Mouse (Mus musculus) lung, postnatal 0 days (tissue): ENCODE results near the gene Gm20388. TPM values are rescaled to one million over a fixed set of nuclear protein-coding genes. Genes with fewer than 3 reads are reported as not detected.

Experiments used
- ATAC-seq: fragments of 200-750 bp; cut with Nextera tagmentation; 2 replicates; pipeline ENCODE4 v1.8.0; 2017; ENCODE audit warnings: moderate library complexity
- DNase-seq: peaks from one replicate; pipeline ENCODE4 v3.0.0-alpha.2; 2016; ENCODE audit warnings: low spot score
- H3K27ac ChIP-seq: fragments of 300-500 bp; sonication (generic); 2 replicates; pipeline ENCODE4 v1.5.1; 2014; ENCODE audit warnings: antibody characterized with exemption, mild to moderate bottlenecking, low read length, mixed read lengths
- H3K27me3 ChIP-seq: fragments of 300-500 bp; sonication (generic); replicated peaks from 2 replicates; pipeline ENCODE4 v1.6.1; 2014; ENCODE audit warnings: low read length, mixed read lengths; ENCODE audit not compliant: insufficient read depth
- H3K36me3 ChIP-seq: fragments of 300-500 bp; sonication (generic); 2 replicates; pipeline ENCODE4 v1.6.1; 2014; ENCODE audit warnings: low read length, mixed read lengths; ENCODE audit not compliant: insufficient read depth
- H3K4me1 ChIP-seq: fragments of 300-500 bp; sonication (generic); 2 replicates; pipeline ENCODE4 v1.6.1; 2014; ENCODE audit warnings: antibody characterized with exemption, low read depth, low read length, mixed read lengths; ENCODE audit not compliant: insufficient read depth
- H3K4me2 ChIP-seq: fragments of 300-500 bp; sonication (generic); replicated peaks from 2 replicates; pipeline ENCODE4 v1.6.1; 2014; ENCODE audit warnings: low read depth, mild to moderate bottlenecking, low read length, moderate library complexity, mixed read lengths
- H3K4me3 ChIP-seq: fragments of 300-500 bp; sonication (generic); 2 replicates; pipeline ENCODE4 v1.5.1; 2014; ENCODE audit warnings: low read depth, low read length
- H3K9ac ChIP-seq: fragments of 300-500 bp; sonication (generic); replicated peaks from 2 replicates; pipeline ENCODE4 v1.6.1; 2014; ENCODE audit warnings: low read depth, mild to moderate bottlenecking
- H3K9me3 ChIP-seq: fragments of 300-500 bp; sonication (generic); 2 replicates; pipeline ENCODE4 v1.6.1; 2016; ENCODE audit warnings: low read length, mixed read lengths
- CTCF ChIP-seq: IDR thresholded peaks from 2 replicates; pipeline ENCODE4 v1.5.1; 2016; ENCODE audit warnings: antibody characterized with exemption, mild to moderate bottlenecking
- EP300 ChIP-seq: IDR thresholded peaks from 2 replicates; pipeline ENCODE4 v1.6.1; 2016; ENCODE audit warnings: antibody characterized with exemption, mild to moderate bottlenecking, control low read depth
- WGBS: fragments of 180-500 bp; shearing (Covaris S2); extraction: QIAGEN DNeasy Blood & Tissue Kit; methylation state at CpG from one replicate; pipeline ENCODE4 v1.1.7; 2014; 5-methylcytosine and 5-hydroxymethylcytosine counted together
- polyA plus RNA-seq: library from polyadenylated mRNA; unstranded; fragments of >200 nt; fragmentation: Nextera tagmentation; extraction: Ambion mirVana; gene quantifications from 2 replicates; pipeline ENCODE4 v1.2.1, GENCODE M21; 2015

The Gm20388 gene
- polyA plus RNA-seq, 1 experiment from 2014 or later: not detected

- no peak for TF ChIP-seq EP300
- no peak for TF ChIP-seq CTCF
- no peaks in the 10 kb centered on the region for H3K9me3 ChIP-seq
- H3K4me2 ChIP-seq: no peak overlapping the region
- no peaks in the 10 kb centered on the region for H3K36me3 ChIP-seq
- WGBS: 48% methylated on average over 12 of the region's 12 CpGs
- no peak for DNase-seq
- H3K9ac ChIP-seq: no peak overlapping the region
- no peak overlapping the region for H3K27ac ChIP-seq
- no peaks in the 10 kb centered on the region for H3K27me3 ChIP-seq
- H3K4me1 ChIP-seq: peaks cover 4% of the 10 kb centered on the region; the same call in 1 of the 2 replicates
- no peak for ATAC-seq
- no peak overlapping the region for H3K4me3 ChIP-seq
Measured at GRCm38 (mm10) chr8:122291075-122291474, 2380.4 kb downstream of the Gm20388 start.

GRCm38 (mm10) chr8:122291549-122291948 is 2380.9 kb downstream of the Gm20388 start:
- Histone ChIP-seq H3K4me2 (no peak overlapping the region), H3K9me3 (no peaks in the 10 kb centered on the region), H3K4me1 (peaks cover 4% of the 10 kb centered on the region; the same call in 1 of the 2 replicates), H3K36me3 (no peaks in the 10 kb centered on the region), H3K9ac (no peak overlapping the region), H3K4me3 (no peak overlapping the region), H3K27me3 (no peaks in the 10 kb centered on the region), H3K27ac (no peak overlapping the region)
- no peak; the same call in 1 of the 2 replicates for TF ChIP-seq CTCF
- no peak for TF ChIP-seq EP300
- WGBS: 73% methylated on average over 10 of the region's 10 CpGs
- ATAC-seq: no peak
- no peak for DNase-seq

- H3K27ac ChIP-seq: peak overlapping the region; percentile 61; the same call in 1 of the 2 replicates
Measured at GRCm38 (mm10) chr8:122293484-122293883, 2382.8 kb downstream of the Gm20388 start.

GRCm38 (mm10) chr8:122294273-122294683 is 2383.6 kb downstream of the Gm20388 start:
- H3K4me2 ChIP-seq: no peak overlapping the region
- TF ChIP-seq EP300 (peak; percentile 63; the same call in 1 of the 2 replicates), CTCF (no peak)
- DNase-seq (peak; percentile 97), ATAC-seq (peak; percentile 97)
- no peaks in the 10 kb centered on the region for H3K36me3 ChIP-seq
- H3K4me1 ChIP-seq: peaks cover 4% of the 10 kb centered on the region; the same call in 1 of the 2 replicates
- H3K9ac ChIP-seq: no peak overlapping the region
- H3K27ac ChIP-seq: peak overlapping the region; percentile 6; the same call in 1 of the 2 replicates
- no peaks in the 10 kb centered on the region for H3K9me3 ChIP-seq
- H3K27me3 ChIP-seq: no peaks in the 10 kb centered on the region
- no peak overlapping the region for H3K4me3 ChIP-seq
- 8% methylated on average over 7 of the region's 7 CpGs for WGBS

More at GRCm38 (mm10) chr8:122293484-122293883, 2382.8 kb downstream of the Gm20388 start:
- H3K9ac ChIP-seq: no peak overlapping the region
- no peak for DNase-seq
- WGBS: 58% methylated on average over 9 of the region's 10 CpGs
- peaks cover 4% of the 10 kb centered on the region; the same call in 1 of the 2 replicates for H3K4me1 ChIP-seq
- no peak overlapping the region for H3K4me3 ChIP-seq
- no peak overlapping the region for H3K4me2 ChIP-seq
- TF ChIP-seq EP300 (no peak), CTCF (no peak)
- no peaks in the 10 kb centered on the region for H3K27me3 ChIP-seq
- no peaks in the 10 kb centered on the region for H3K36me3 ChIP-seq
- ATAC-seq: no peak
- H3K9me3 ChIP-seq: no peaks in the 10 kb centered on the region

- no peak for ATAC-seq
- 51% methylated on average over 9 of the region's 9 CpGs for WGBS
- H3K4me3 ChIP-seq: no peak overlapping the region
- no peaks in the 10 kb centered on the region for H3K9me3 ChIP-seq
- H3K9ac ChIP-seq: no peak overlapping the region
- DNase-seq: no peak
- no peak overlapping the region for H3K4me2 ChIP-seq
- H3K36me3 ChIP-seq: no peaks in the 10 kb centered on the region
- TF ChIP-seq CTCF (no peak), EP300 (no peak)
- H3K27me3 ChIP-seq: no peaks in the 10 kb centered on the region
- 0 out of 2 replicates have a peak overlapping the region, but pooled peaks have one; percentile 6 for H3K27ac ChIP-seq
- H3K4me1 ChIP-seq: peaks cover 6% of the 10 kb centered on the region; the same call in 1 of the 2 replicates
Measured at GRCm38 (mm10) chr8:122295389-122295788, 2384.7 kb downstream of the Gm20388 start.

GRCm38 (mm10) chr8:122296173-122297001 is 2385.7 kb downstream of the Gm20388 start:
- Histone ChIP-seq H3K36me3 (no peaks in the 10 kb centered on the region), H3K27ac (no peak overlapping the region), H3K4me3 (no peak overlapping the region), H3K9me3 (no peaks in the 10 kb centered on the region), H3K9ac (no peak overlapping the region), H3K4me2 (no peak overlapping the region), H3K4me1 (peaks cover 6% of the 10 kb centered on the region; the same call in 1 of the 2 replicates), H3K27me3 (no peaks in the 10 kb centered on the region)
- ATAC-seq (no peak), DNase-seq (peak; percentile 72)
- TF ChIP-seq CTCF (no peak), EP300 (no peak)
- WGBS: 33% methylated on average over 24 of the region's 24 CpGs
